Mouse (Mus musculus) CD4-positive naive resting alpha-beta T cell, adult 57 days (primary cell): Measurements from ENCODE around the gene Ercc6l. TPM values are rescaled to one million over a fixed set of nuclear protein-coding genes. Genes with fewer than 3 reads are reported as not detected.

ENCODE experiments used
- total RNA-seq: library from RNA; stranded (reverse); gene quantifications from one replicate; pipeline ENCODE4 v1.2.4, GENCODE M21; 2023

Gene Ercc6l
- 2.7 TPM for total RNA-seq

DNA sequence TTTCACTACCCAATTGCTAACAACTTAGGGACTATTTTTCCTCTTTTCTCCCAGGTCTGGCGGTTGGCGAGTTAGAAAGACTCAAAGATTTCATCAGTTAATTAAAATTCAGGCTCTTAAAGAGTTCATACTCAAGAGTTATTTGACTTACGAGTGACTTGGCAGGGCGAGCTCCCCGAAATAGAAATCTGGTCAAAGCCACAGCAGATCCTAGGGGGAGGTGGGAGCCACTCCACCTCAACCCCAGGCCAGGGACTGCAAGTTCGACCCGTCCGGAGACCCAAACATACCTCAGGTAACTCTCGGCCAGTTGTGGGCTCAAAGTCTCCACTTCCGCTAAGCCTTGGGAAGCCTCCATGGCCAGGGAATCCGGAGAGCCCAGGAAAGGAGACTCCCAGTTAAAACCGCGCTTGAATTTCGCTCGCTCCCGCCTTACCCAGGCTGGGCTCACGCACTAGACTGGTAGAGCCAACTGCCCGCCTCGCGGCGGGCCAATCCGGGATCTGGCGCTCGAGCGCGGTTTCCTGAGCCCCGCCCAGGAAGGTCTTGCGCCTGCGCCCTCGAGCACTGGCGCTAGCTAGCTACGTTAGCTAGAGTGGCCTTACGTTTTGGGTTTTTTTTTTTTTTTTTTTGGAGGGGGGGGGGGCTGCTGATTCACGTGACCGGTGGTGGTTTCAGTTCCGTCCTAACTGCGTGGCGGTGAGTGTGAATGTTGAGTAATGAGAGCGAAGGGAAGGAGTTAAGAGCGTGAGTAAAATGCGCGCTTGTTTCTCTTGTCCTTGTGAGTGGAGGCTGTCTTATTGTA is at the start of gene Ercc6l:
Gene Ercc6l, minus strand, starts transcription at position 474 of the 805 bp plus-strand sequence.

DNA sequence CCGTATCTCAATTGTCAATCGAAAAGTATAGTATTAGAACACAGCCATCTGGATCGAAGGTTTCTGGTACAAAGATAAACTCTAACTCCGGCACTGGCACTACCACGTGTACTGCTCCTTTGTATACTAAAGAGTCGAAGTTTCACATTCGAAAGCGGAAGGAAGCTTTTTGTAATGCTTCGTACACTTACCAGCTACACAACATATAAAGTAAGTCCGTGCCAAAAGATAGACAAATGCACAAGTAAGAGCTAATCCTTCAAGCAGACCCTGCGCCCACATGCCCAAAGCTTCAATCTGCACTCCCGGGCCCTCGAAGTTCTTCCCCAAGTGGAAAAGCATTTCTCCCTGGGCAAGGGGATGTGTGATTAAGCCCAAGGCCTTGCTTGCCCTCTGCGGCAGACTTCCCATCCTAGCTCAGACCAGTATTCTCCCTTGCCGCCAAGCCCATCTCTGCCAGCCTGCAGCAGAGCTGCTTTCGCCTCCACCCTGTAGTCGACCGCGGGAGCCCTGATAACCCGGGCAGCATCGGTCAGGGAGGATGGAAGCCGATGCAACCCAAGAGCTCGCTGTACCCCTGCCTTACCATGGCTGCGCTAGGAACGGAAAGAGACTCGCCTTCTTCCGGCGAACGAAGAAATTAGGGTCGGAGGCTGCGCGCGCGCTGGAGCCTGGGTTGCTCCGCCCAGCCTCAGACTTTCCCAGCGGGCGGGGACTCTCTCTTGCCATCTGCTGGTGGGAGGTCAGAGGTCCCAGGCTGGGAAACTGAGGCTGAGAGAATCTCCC is 32.0 kb upstream of the Ercc6l start, which contains the start of gene Rps4x:
Gene Rps4x, minus strand, starts transcription at position 683 of the 786 bp plus-strand sequence.

DNA sequence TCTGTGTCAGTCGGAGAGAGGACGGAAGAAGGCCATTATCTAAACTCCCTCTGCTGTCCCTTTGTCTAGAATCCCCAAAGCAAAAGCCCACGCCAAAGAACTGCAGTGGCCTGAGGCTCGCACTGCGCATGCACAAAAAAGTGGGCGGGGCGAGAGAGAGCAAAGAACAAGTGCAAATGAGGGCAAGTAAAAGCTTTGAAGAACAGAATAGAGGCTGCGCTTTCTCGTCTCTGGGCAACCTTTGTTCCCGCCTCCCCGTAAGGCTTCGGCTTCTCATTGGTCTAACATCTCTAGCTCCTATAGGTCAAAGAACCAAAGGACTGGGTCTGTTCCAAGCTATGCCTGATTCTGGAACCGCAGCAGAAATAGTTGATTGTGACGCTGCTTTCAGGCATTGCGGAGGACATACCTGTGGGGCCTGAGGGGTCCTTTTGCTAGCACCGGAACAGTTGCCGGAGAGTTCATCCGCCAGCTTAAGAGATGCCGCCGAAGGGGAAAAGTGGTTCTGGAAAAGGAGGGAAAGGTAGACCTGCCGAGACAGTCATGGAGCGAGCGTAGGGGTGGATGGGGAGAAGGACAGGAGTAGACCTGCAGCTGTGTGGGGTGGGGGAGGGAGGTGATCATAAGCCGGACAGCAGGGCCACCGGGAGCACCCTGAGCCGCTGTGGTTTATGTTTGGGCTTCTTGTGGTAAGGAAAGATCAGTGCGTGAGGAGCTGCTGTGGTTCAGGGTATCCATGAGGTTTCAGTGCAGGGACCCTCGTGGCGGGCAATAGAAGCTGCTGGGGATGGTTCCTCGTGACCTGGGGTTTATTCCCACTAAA is 37.6 kb downstream of the Ercc6l start, which contains the start of gene Pin4:
Gene Pin4, plus strand, starts transcription at position 406 of the 823 bp plus-strand sequence.

Other genes with a start within 250 kb of the Ercc6l start
- gene Rtl5, start 85.8 kb downstream of the Ercc6l start, total RNA-seq: 0.41 TPM
- gene Pin4, start 37.6 kb downstream of the Ercc6l start, total RNA-seq: 15.8 TPM
- gene Rps4x, start 32.3 kb upstream of the Ercc6l start, total RNA-seq: 3,164 TPM
- not detected for gene Cited1, start 95.1 kb upstream of the Ercc6l start, total RNA-seq